Mouse (Mus musculus): ENCODE results near the gene Thbs4.

- TF ChIP-seq CTCF (conservative IDR thresholded peaks at IDR 0.05; ENCODE audit: low read length) (no peak), POU5F1 (IDR thresholded peaks at IDR 0.05; ENCODE audit: borderline replicate concordance, low read length) (no peak), NANOG (IDR thresholded peaks at IDR 0.05; ENCODE audit: borderline replicate concordance, low read length) (no peak)
Observed at GRCm38 (mm10) chr13:92721006-92721405, 73.6 kb downstream of the Thbs4 start.

Measured in E14TG2a.4 (cell line).